Mouse (Mus musculus) small intestine, adult 2 months (tissue): ENCODE measurements around the gene Vmn1r195.

Experiments
- CTCF ChIP-seq: fragments of 200-500 bp; IDR thresholded peaks from 2 replicates; pipeline ENCODE4 v1.5.1; 2012; ENCODE audit warnings: low read depth, mild to moderate bottlenecking, control low read depth, inconsistent platforms, low read length, moderate library complexity, mixed read lengths; ENCODE audit not compliant: insufficient replicate concordance, insufficient read length; ENCODE audit errors: extremely low read depth
- POLR2A ChIP-seq: fragments of 200-500 bp; IDR thresholded peaks from 2 replicates; pipeline ENCODE4 v1.6.1; 2012; ENCODE audit warnings: low read depth, mild to moderate bottlenecking, control low read depth, inconsistent platforms, low read length, moderate library complexity

- TF ChIP-seq CTCF (no peak), POLR2A (no peak)
Observed at GRCm38 (mm10) chr13:22317366-22317765, 47.0 kb downstream of the Vmn1r195 start.
